Mouse (Mus musculus) testis, adult 2 months (tissue): Measurements from ENCODE around the gene Setdb1. TPM values are rescaled to one million over a fixed set of nuclear protein-coding genes. Genes with fewer than 3 reads are reported as not detected.

ENCODE experiments used
- H3K27ac ChIP-seq: fragments of 200-500 bp; 2 replicates; pipeline ENCODE4 v1.5.1; 2012; ENCODE audit warnings: low read depth, low read length; ENCODE audit not compliant: control insufficient read depth, insufficient read depth
- H3K27me3 ChIP-seq: fragments of 200-500 bp; 2 replicates; pipeline ENCODE4 v1.6.1; 2012; ENCODE audit warnings: mild to moderate bottlenecking, low read length, moderate library complexity; ENCODE audit not compliant: control insufficient read depth, insufficient read depth
- H3K36me3 ChIP-seq: fragments of 200-500 bp; 2 replicates; pipeline ENCODE4 v1.6.1; 2012; ENCODE audit warnings: mild to moderate bottlenecking, low read length; ENCODE audit not compliant: control insufficient read depth, insufficient read depth
- H3K4me1 ChIP-seq: fragments of 200-500 bp; 2 replicates; pipeline ENCODE4 v1.6.1; 2012; ENCODE audit warnings: low read length; ENCODE audit not compliant: control insufficient read depth, insufficient read depth
- H3K4me3 ChIP-seq: fragments of 200-500 bp; 2 replicates; pipeline ENCODE4 v1.5.1; 2012; ENCODE audit warnings: low read depth, mild to moderate bottlenecking, low read length, moderate library complexity, mixed read lengths; ENCODE audit not compliant: control insufficient read depth
- CTCF ChIP-seq: fragments of 200-500 bp; IDR thresholded peaks from 2 replicates; pipeline ENCODE4 v1.5.1; 2012; ENCODE audit warnings: low read depth, mild to moderate bottlenecking, inconsistent platforms, low read length, moderate library complexity; ENCODE audit not compliant: control insufficient read depth, insufficient read depth, insufficient replicate concordance
- POLR2A ChIP-seq: fragments of 200-500 bp; IDR thresholded peaks from 2 replicates; pipeline ENCODE4 v1.6.1; 2012; ENCODE audit warnings: low read depth, mild to moderate bottlenecking, inconsistent platforms, low read length, moderate library complexity; ENCODE audit not compliant: control insufficient read depth
- polyA plus RNA-seq: library from polyadenylated mRNA; depleted of rRNA; stranded (reverse); fragments of >200 nt; gene quantifications from 2 replicates; pipeline ENCODE4 v1.2.3, GENCODE M21; 2012

Setdb1 gene
- polyA plus RNA-seq, 1 experiment = 24.3 TPM

- Histone ChIP-seq H3K36me3 (no peaks in the 10 kb centered on the region; the same call in 1 of the 2 replicates), H3K27ac (no peak overlapping the region; the same call in 1 of the 2 replicates)
Measured at GRCm38 (mm10) chr3:95295321-95296102, 61.5 kb downstream of the Setdb1 start.

GRCm38 (mm10) chr3:95294718-95295117 lies 62.3 kb downstream of the Setdb1 start:
- H3K27me3 ChIP-seq = no peaks in the 10 kb centered on the region
- no peak overlapping the region for H3K4me3 ChIP-seq
- TF ChIP-seq POLR2A (no peak), CTCF (no peak)
- no peaks in the 10 kb centered on the region; the same call in 1 of the 2 replicates for H3K36me3 ChIP-seq
- H3K27ac ChIP-seq = no peak overlapping the region
- no peaks in the 10 kb centered on the region for H3K4me1 ChIP-seq

More at GRCm38 (mm10) chr3:95295321-95296102, 61.5 kb downstream of the Setdb1 start:
- Histone ChIP-seq H3K4me1 (no peaks in the 10 kb centered on the region), H3K27me3 (no peaks in the 10 kb centered on the region), H3K4me3 (no peak overlapping the region)
- TF ChIP-seq CTCF (0 out of 2 replicates have a peak, but pooled peaks have one; percentile 13), POLR2A (no peak)

- Histone ChIP-seq H3K27ac (no peak overlapping the region), H3K36me3 (no peaks in the 10 kb centered on the region; the same call in 1 of the 2 replicates), H3K4me1 (no peaks in the 10 kb centered on the region), H3K4me3 (no peak overlapping the region), H3K27me3 (no peaks in the 10 kb centered on the region)
- TF ChIP-seq CTCF (no peak), POLR2A (no peak)
Measured at GRCm38 (mm10) chr3:95294316-95294715, 62.7 kb downstream of the Setdb1 start.

GRCm38 (mm10) chr3:95293537-95293936 lies 63.5 kb downstream of the Setdb1 start:
- Histone ChIP-seq H3K36me3 (no peaks in the 10 kb centered on the region; the same call in 1 of the 2 replicates), H3K27me3 (no peaks in the 10 kb centered on the region), H3K4me1 (no peaks in the 10 kb centered on the region), H3K27ac (no peak overlapping the region; the same call in 1 of the 2 replicates), H3K4me3 (no peak overlapping the region)
- TF ChIP-seq POLR2A (no peak), CTCF (no peak)

- no peaks in the 10 kb centered on the region; the same call in 1 of the 2 replicates for H3K36me3 ChIP-seq
- no peak for TF ChIP-seq POLR2A
Measured at GRCm38 (mm10) chr3:95292899-95293298, 64.1 kb downstream of the Setdb1 start.

GRCm38 (mm10) chr3:95291041-95291440 lies 66.0 kb downstream of the Setdb1 start:
- H3K4me3 ChIP-seq = no peak overlapping the region
- no peaks in the 10 kb centered on the region for H3K4me1 ChIP-seq
- no peaks in the 10 kb centered on the region for H3K27me3 ChIP-seq
- TF ChIP-seq CTCF = no peak
- no peak for TF ChIP-seq POLR2A
- H3K36me3 ChIP-seq = no peaks in the 10 kb centered on the region; the same call in none of the 2 replicates
- no peak overlapping the region for H3K27ac ChIP-seq

More at GRCm38 (mm10) chr3:95292899-95293298, 64.1 kb downstream of the Setdb1 start:
- Histone ChIP-seq H3K4me3 (no peak overlapping the region), H3K27ac (no peak overlapping the region), H3K27me3 (no peaks in the 10 kb centered on the region), H3K4me1 (no peaks in the 10 kb centered on the region)

- H3K4me3 ChIP-seq = no peak overlapping the region
- H3K27ac ChIP-seq = no peak overlapping the region
Measured at GRCm38 (mm10) chr3:95290156-95290555, 66.8 kb downstream of the Setdb1 start.

More at GRCm38 (mm10) chr3:95290156-95290555, 66.8 kb downstream of the Setdb1 start:
- Histone ChIP-seq H3K27me3 (no peaks in the 10 kb centered on the region), H3K4me1 (no peaks in the 10 kb centered on the region), H3K36me3 (no peaks in the 10 kb centered on the region; the same call in none of the 2 replicates)
- TF ChIP-seq POLR2A = no peak
- no peak for TF ChIP-seq CTCF
